Mouse (Mus musculus) left cerebral cortex, adult 11 months (tissue): ENCODE measurements around the gene Sall1.

Experiments used
- DNase-seq: peaks from one replicate; pipeline ENCODE4 v3.0.0; 2022; ENCODE audit warnings: low spot score

Gene Sall1

GRCm38 (mm10) chr8:89038920-89039319 lies 5.0 kb downstream of the Sall1 start:
- DNase-seq: no peak

GRCm38 (mm10) chr8:89037536-89038236 lies 6.3 kb downstream of the Sall1 start:
- no peak for DNase-seq

GRCm38 (mm10) chr8:89032412-89032811 lies 11.6 kb downstream of the Sall1 start:
- no peak for DNase-seq

- no peak for DNase-seq
Observed at GRCm38 (mm10) chr8:89028156-89028555, 15.8 kb downstream of the Sall1 start.

GRCm38 (mm10) chr8:89026139-89026520 lies 17.8 kb downstream of the Sall1 start:
- no peak for DNase-seq

- no peak for DNase-seq
Observed at GRCm38 (mm10) chr8:89025281-89026138, 18.5 kb downstream of the Sall1 start.

GRCm38 (mm10) chr8:89024796-89025195 lies 19.2 kb downstream of the Sall1 start:
- no peak for DNase-seq

GRCm38 (mm10) chr8:89021139-89021538 lies 22.8 kb downstream of the Sall1 start:
- no peak for DNase-seq

- no peak for DNase-seq
Observed at GRCm38 (mm10) chr8:89017891-89018290, 26.1 kb downstream of the Sall1 start.

- DNase-seq: no peak
Observed at GRCm38 (mm10) chr8:89016465-89017070, 27.4 kb downstream of the Sall1 start.

GRCm38 (mm10) chr8:89015539-89015938 lies 28.4 kb downstream of the Sall1 start:
- DNase-seq: no peak

GRCm38 (mm10) chr8:89012853-89013534 lies 31.0 kb downstream of the Sall1 start:
- no peak for DNase-seq

GRCm38 (mm10) chr8:89012024-89012712 lies 31.8 kb downstream of the Sall1 start:
- DNase-seq: no peak

- no peak for DNase-seq
Observed at GRCm38 (mm10) chr8:89008784-89009183, 35.2 kb downstream of the Sall1 start.

GRCm38 (mm10) chr8:89007114-89007513 lies 36.8 kb downstream of the Sall1 start:
- DNase-seq: no peak

GRCm38 (mm10) chr8:89006426-89006825 lies 37.5 kb downstream of the Sall1 start:
- DNase-seq: no peak

- no peak for DNase-seq
Observed at GRCm38 (mm10) chr8:89005797-89006196, 38.2 kb downstream of the Sall1 start.

- DNase-seq: no peak
Observed at GRCm38 (mm10) chr8:89004041-89004440, 39.9 kb downstream of the Sall1 start.

- no peak for DNase-seq
Observed at GRCm38 (mm10) chr8:89003336-89003896, 40.5 kb downstream of the Sall1 start.

- no peak for DNase-seq
Observed at GRCm38 (mm10) chr8:89002128-89002527, 41.8 kb downstream of the Sall1 start.

GRCm38 (mm10) chr8:88997276-88997675 lies 46.7 kb downstream of the Sall1 start:
- DNase-seq: no peak
